ENCODE assay signal across 8 mouse cellular contexts in genomic region chrX:20548011-20548879, GRCm38 (mm10). TPM values are rescaled to one million over a fixed set of nuclear protein-coding genes. Genes with fewer than 3 reads are reported as not detected.
A peak's percentile ranks its signal among the peaks of the same experiment; 100 is the strongest.
DNase-seq lines count a peak whose midpoint lies in the region; ATAC-seq and TF ChIP-seq lines count a peak whose summit lies in the region.

No protein-coding gene starts in this region.

- peak overlapping the region; percentile 58 for H3K4me2 ChIP-seq in forebrain, postnatal 0 days (ENCODE audit: low read depth)
- peak overlapping the region; percentile 41 for H3K4me2 ChIP-seq in liver, embryonic 15.5 days
- H3K4me2 ChIP-seq in neural tube, embryonic 14.5 days (ENCODE audit: low read depth, low read length): peak overlapping the region; percentile 53

- 13% methylated on average over 23 of the region's 24 CpGs for WGBS in cerebellum, adult 2 months
- WGBS in forebrain, postnatal 0 days: 26% methylated on average over 24 of the region's 24 CpGs
- 16% methylated on average over 24 of the region's 24 CpGs for WGBS in liver, embryonic 15.5 days (ENCODE audit: insufficient replicate concordance)
- 17% methylated on average over 24 of the region's 24 CpGs for WGBS in neural tube, embryonic 14.5 days

- no peak for TF ChIP-seq CTCF in gastrocnemius, adult 2 months (IDR thresholded peaks at IDR 0.05)
- TF ChIP-seq CTCF in cerebellum, adult 2 months (IDR thresholded peaks at IDR 0.05; ENCODE audit: borderline replicate concordance, insufficient read depth, low read depth, low read length): no peak
- no peak for TF ChIP-seq CTCF in forebrain, postnatal 0 days (IDR thresholded peaks at IDR 0.05; ENCODE audit: low read depth)

- H3K27me3 ChIP-seq in cerebellum, adult 2 months (ENCODE audit: control insufficient read depth, insufficient read depth, low read length): no peaks in the 10 kb centered on the region
- no peaks in the 10 kb centered on the region for H3K27me3 ChIP-seq in forebrain, postnatal 0 days (ENCODE audit: insufficient read depth, low read length)
- H3K27me3 ChIP-seq in liver, embryonic 15.5 days: no peaks in the 10 kb centered on the region
- no peaks in the 10 kb centered on the region for H3K27me3 ChIP-seq in neural tube, embryonic 14.5 days (ENCODE audit: control insufficient read depth, insufficient read depth, low read length)

- peak; percentile 17 for DNase-seq in gastrocnemius, adult 2 months
- no peak for DNase-seq in gastrocnemius, postnatal 25 days
- peak; percentile 17 to 23 for DNase-seq in cerebellum, adult 2 months
- DNase-seq in forebrain, postnatal 0 days: peak; percentile 21
- DNase-seq in kidney, adult 9 months: peak; percentile 25
- DNase-seq in layer of hippocampus, adult 18-20 months (ENCODE audit: low spot score in 2 of 2): no peak

- peak overlapping the region; percentile 69 for H3K4me3 ChIP-seq in gastrocnemius, adult 2 months
- peak overlapping the region; percentile 63 for H3K4me3 ChIP-seq in cerebellum, adult 2 months (replicated peaks; ENCODE audit: insufficient read depth, low read depth, low read length)
- H3K4me3 ChIP-seq in forebrain, postnatal 0 days (ENCODE audit: low read depth, low read length): peak overlapping the region; percentile 30
- H3K4me3 ChIP-seq in liver, embryonic 15.5 days (replicated peaks): peak overlapping the region; percentile 2; the same call in 1 of the 2 replicates
- H3K4me3 ChIP-seq in neural tube, embryonic 14.5 days (ENCODE audit: low read depth, low read length): peak overlapping the region; percentile 31

- no peaks in the 10 kb centered on the region for H3K9me3 ChIP-seq in forebrain, postnatal 0 days (ENCODE audit: low read length)
- H3K9me3 ChIP-seq in liver, embryonic 15.5 days (replicated peaks): no peaks in the 10 kb centered on the region
- no peaks in the 10 kb centered on the region for H3K9me3 ChIP-seq in neural tube, embryonic 14.5 days (ENCODE audit: control insufficient read depth, low read length)

- H3K4me1 ChIP-seq in cerebellum, adult 2 months (ENCODE audit: control insufficient read depth, insufficient read depth, low read length): no peaks in the 10 kb centered on the region
- H3K4me1 ChIP-seq in forebrain, postnatal 0 days (ENCODE audit: insufficient read depth): no peaks in the 10 kb centered on the region
- no peaks in the 10 kb centered on the region for H3K4me1 ChIP-seq in liver, embryonic 15.5 days (replicated peaks)
- no peaks in the 10 kb centered on the region for H3K4me1 ChIP-seq in neural tube, embryonic 14.5 days (ENCODE audit: control insufficient read depth, insufficient read depth, low read length)

- peak overlapping the region; percentile 46; the same call in 1 of the 2 replicates for H3K9ac ChIP-seq in forebrain, postnatal 0 days
- H3K9ac ChIP-seq in liver, embryonic 15.5 days: no peak overlapping the region
- H3K9ac ChIP-seq in neural tube, embryonic 14.5 days (replicated peaks; ENCODE audit: low read depth, low read length): peak overlapping the region; percentile 44

- no peaks in the 10 kb centered on the region for H3K36me3 ChIP-seq in forebrain, postnatal 0 days (ENCODE audit: insufficient read depth)
- H3K36me3 ChIP-seq in liver, embryonic 15.5 days (replicated peaks): no peaks in the 10 kb centered on the region
- H3K36me3 ChIP-seq in neural tube, embryonic 14.5 days (ENCODE audit: control insufficient read depth, insufficient read depth, low read length): no peaks in the 10 kb centered on the region

- TF ChIP-seq POLR2A in cerebellum, adult 2 months (IDR thresholded peaks at IDR 0.05; ENCODE audit: borderline replicate concordance, insufficient read depth, low read length): no peak

- ATAC-seq in forebrain, postnatal 0 days: peak; percentile 73
- ATAC-seq in liver, embryonic 15.5 days (ENCODE audit: insufficient read depth): peak; percentile 65
- ATAC-seq in neural tube, embryonic 14.5 days (ENCODE audit: low read depth): peak; percentile 63

- intact Hi-C loops in gastrocnemius, adult 2 months (cut with DNase I): no loop called here

- H3K27ac ChIP-seq in gastrocnemius, adult 2 months: 0 out of 2 replicates have a peak overlapping the region, but pooled peaks have one; percentile 20
- no peak overlapping the region for H3K27ac ChIP-seq in cerebellum, adult 2 months (ENCODE audit: insufficient read depth, low read length)
- no peak overlapping the region for H3K27ac ChIP-seq in forebrain, postnatal 0 days (ENCODE audit: low read depth, low read length)
- H3K27ac ChIP-seq in liver, embryonic 15.5 days (replicated peaks): peak overlapping the region; percentile 62
- H3K27ac ChIP-seq in neural tube, embryonic 14.5 days (ENCODE audit: low read depth, low read length): no peak overlapping the region

RNA-seq across cellular contexts. Expression of gene Rgn, which starts 1.3 kb away (rescaled TPM):
- total RNA-seq in gastrocnemius, adult 2 months (2021): not detected
- total RNA-seq in gastrocnemius, postnatal 25 days (2021): not detected
- polyA plus RNA-seq in cerebellum, adult 2 months (2012; rRNA removed): 0.27 and 0.28 TPM in 2 replicates
- 0.10 and 0.69 TPM in 2 replicates for total RNA-seq in forebrain, postnatal 0 days (2014; rRNA removed)
- polyA plus RNA-seq in forebrain, postnatal 0 days (2015; fragmentation: Nextera tagmentation; extraction: Ambion mirVana): 0.68 and 0.74 TPM in 2 replicates
- polyA plus RNA-seq in liver, embryonic 15.5 days (2015; fragmentation: Nextera tagmentation; extraction: Ambion mirVana): 183 and 191 TPM in 2 replicates
- 0.44 and 0.75 TPM in 2 replicates for polyA plus RNA-seq in neural tube, embryonic 14.5 days (2014; fragmentation: Nextera tagmentation; extraction: Ambion mirVana)
- under 1 TPM; 0.28 to 0.32 TPM for total RNA-seq in layer of hippocampus, adult 18-20 months (2021)

Comparison
In these comparisons a context has a peak if more than half of its experiments do, and no peak if none do; other contexts are left out.
1. DNase-seq: peak in gastrocnemius, adult 2 months (single experiment), cerebellum, adult 2 months (2 of 2), forebrain, postnatal 0 days (single experiment) and kidney, adult 9 months (single experiment); none in gastrocnemius, postnatal 25 days (single experiment) and layer of hippocampus, adult 18-20 months (0 of 2).
2. H3K27ac ChIP-seq: peak in gastrocnemius, adult 2 months (single experiment) and liver, embryonic 15.5 days (single experiment); none in cerebellum, adult 2 months (single experiment), forebrain, postnatal 0 days (single experiment) and neural tube, embryonic 14.5 days (single experiment).
3. H3K4me3 ChIP-seq: peak in every context shown above with its lines; median percentile 69 in gastrocnemius, adult 2 months; 63 in cerebellum, adult 2 months; 31 in neural tube, embryonic 14.5 days; 30 in forebrain, postnatal 0 days; 2 in liver, embryonic 15.5 days.
4. Peak in every context shown above with its lines, with median percentiles within 50 percentile points of each other: ATAC-seq and H3K4me2 ChIP-seq.